Mouse (Mus musculus): Measurements from ENCODE around the gene Gm4513.
"Not testable (repeated sequence)": the region's sequence is repeated elsewhere in the genome, so short reads cannot be mapped to it uniquely, and the experiment has no call there.

Gene Gm4513

DNA sequence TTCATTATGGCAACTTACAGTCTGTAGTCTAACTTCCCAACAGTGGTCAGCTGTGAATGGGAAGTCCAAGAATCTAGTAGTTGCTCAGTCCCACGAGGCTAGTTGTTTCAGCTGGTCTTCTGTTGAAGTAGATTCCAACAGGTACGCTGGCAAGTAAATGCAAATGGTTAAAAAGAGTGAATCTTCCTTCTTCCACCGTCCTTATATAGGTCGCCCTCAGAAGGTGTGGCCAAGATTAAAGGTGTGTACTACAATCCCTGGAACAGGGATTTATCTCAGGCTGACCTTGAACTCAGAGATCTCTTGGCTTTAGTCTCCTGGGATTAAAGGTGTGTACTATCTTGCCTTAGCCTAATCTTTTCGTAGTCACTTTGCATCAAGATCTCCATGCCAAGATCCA lies at the start of gene Gm4513:
TSS of gene Gm4513 (minus strand) at position 101 of the 400 bp plus-strand sequence.
- not testable (repeated sequence) for DNase-seq

GRCm38 (mm10) chr7:20576141-20576540 lies 22.7 kb downstream of the Gm4513 start, which contains the start of gene Gm4141:
Gm4141 (minus strand) TSS chr7:20576241.
- DNase-seq, result not testable (repeated sequence)

DNA sequence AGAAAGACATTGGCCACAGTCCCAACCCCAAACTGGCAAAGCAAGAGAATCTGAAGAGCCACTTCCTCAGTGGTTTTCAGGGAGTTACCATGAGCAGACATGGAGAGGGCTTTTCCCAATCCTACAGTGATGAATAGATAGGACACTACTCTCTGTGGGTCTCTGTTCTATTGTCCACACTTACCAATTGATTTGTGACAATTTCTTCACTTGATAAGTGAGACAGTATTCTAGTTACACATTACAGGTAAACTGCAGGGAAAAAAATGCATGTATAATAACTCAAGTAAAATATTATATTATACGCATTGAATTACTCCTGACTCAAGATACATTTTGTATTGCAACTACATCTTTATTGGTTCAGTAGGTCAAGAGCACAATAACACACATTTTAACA lies 53.2 kb downstream of the Gm4513 start, which contains the start of gene Gm5726:
TSS of gene Gm5726 (minus strand) at position 101 of the 400 bp plus-strand sequence.
- DNase-seq, result not testable (repeated sequence)
